Mouse (Mus musculus) T-helper 17 cell (primary cell): ENCODE measurements around the gene Gm17079.

ENCODE experiments used
- in situ Hi-C, 2 experiments: fragments of 300-600 bp; cut with MboI, MseI; formaldehyde crosslinking; loops; 1 replicate in 1 of 2; 2 replicates in 1 of 2; pipeline ENCODE4 v1.15.1; 2025; ENCODE audit warnings: high pct_unique_total_duplicates in 2 of 2

The Gm17079 gene

DNA sequence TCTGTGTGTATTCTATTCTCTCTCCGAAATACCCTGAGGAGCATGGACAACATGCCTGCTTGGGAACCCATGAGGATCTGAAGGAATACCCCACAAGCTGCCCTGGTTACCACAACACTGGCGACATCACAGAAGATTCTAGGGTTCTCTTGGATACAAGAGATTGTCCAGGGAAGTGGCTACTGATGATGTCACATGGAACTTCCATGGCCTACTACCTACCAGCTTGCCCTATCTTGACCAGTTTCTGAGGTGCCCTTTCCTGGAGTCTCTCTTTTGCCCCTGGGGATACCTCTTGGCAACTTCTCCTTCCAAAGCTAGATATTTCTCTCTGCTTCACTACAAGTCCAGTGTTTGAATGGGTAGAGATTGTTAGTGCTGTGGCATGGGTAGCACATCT, at the start of gene Gm17079:
Gene Gm17079 (minus strand): TSS at position 101 of the 400 bp plus-strand sequence.
- in situ Hi-C loops: loop anchor here in 1 of 2 experiments (5.0 to 10.0 kb wide), 2 partner anchors 73 to 101 kb away; partner anchors contain the start of gene Gm17174

DNA sequence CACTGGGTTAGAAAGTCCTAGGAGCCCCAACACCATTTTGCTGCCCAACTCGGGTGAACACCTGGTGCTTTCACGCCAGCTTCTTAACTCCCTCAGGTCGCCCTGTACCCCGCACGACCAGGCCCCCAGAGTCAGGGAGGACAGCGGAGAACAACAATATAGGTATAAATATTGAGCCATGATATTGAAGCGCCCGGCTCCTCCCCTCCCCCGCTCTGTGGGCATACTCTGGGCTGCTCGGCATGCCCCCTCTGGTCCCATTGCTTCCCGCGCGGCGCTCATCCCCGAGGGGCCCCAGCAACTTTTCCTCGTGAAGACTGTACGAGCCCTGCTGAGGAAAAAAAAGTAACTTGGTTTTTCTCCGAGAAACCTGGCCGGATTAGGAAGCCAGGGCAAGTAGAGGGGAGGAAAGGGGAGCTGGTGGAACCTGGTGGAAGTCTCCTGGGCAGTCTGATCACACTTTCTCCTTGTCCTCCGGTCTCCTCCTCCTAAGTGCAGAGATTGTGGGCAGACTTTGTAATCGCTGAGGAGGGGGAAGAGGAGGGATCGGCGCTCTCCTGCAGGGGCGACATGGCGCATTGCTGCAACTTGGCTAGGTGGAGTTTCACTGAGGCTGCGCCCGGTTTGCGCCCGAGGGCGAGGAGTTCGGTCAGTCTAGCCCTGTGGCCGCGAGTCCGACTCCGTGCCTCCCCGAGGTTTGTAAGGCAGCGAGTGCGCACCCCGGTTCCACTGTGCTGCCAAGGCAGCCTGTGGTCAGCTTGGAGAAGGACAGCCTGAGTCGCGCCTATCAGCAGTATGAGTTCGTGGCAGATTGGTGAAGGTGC, 45.3 kb upstream of the Gm17079 start:
- in situ Hi-C loops: no loop called here

DNA sequence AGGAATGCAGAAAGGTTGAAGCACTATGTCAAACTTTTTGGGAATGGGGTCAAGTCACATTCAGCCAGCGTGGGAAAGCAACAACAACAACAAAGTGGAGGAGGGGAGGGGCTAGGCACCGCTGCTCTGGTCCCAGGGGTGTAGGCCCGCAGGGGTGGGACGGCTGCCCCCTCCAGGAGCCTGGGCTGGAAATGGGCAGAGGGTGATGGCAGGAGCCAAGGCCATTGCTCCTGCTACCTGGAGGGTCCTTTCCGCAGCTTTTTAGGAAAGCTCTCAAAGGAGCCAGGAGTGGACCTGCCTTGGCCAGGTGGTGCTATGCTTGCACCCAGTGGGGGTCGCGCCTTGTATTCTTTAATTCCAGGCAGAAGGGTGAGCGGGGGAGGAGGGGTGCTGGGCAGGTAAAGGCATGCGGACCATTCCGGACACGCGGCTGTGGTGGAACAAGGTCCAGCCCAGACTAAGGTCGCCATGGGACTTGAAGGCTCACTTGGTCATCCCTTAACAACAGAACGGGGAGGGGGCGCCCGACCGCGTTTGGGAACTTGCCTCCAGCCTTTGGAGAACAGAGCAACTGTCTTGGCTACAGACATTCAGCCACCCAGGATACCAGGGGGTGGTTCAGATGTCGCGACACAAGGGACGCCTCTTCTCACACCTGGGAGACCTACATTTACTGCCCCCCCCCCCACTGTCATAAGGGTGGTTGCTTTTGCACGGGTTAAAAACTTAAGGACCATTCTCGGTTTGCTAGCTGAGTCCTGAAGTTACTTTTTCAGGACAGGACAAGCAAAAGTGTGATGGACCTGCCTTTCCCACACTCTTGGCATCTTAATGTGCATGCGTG, 44.1 kb upstream of the Gm17079 start:
- in situ Hi-C loops: no loop called here

DNA sequence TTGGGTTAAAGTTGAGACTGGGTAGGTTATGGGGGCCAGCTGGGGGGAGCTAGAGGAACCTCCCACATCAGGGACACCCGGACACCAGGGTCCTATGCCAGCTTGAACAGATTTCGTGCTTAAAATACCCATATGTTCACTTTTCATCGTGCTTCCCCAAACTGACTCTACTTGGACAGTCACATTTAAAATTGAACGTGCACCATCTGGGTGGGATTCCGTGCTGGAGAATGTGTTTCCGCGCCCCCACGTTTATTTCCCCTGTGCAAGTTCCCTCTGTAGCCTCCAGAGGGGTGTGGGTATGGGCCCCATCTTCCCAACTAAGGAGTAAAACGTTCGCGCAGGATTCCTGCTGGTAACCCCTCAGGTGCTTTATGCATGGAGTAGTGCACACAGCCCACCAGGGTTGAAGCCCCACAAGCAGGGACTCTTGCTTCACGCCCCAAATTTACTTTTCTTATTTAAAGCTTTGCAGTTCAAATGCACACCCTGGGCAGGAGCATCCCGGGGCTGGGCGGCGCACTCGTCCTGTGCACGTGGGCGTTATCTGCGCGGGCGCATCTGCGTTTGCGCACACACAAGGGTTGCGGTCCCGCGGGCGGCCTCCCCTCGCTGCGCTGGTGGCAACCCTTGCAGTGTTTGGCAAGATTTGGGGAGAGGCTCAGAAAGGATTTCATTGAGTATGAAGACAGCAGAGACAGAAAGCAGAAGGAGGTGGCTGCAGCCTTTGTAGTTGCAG, 43.3 kb upstream of the Gm17079 start:
- in situ Hi-C loops: no loop called here

DNA sequence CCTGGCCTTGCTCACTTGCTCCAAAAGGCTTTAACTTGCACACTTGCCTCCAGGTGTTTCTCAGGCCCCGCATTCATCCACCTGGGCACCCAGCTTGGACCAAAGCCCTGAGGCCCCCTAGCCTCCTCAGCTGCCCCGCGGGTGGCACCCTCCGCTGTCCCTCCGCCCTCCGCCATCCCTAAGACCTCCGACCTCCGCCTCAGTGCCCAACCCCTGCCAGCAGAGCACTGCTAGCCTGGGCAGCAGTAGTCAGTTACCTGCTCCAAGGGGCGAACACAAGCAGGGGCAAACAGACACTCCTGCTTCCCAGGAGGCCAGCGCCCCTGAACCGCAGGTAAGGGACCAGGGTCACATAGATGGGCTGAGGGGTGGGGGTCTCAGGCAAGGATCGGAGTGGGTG, 42.7 kb upstream of the Gm17079 start:
- in situ Hi-C loops: no loop called here

DNA sequence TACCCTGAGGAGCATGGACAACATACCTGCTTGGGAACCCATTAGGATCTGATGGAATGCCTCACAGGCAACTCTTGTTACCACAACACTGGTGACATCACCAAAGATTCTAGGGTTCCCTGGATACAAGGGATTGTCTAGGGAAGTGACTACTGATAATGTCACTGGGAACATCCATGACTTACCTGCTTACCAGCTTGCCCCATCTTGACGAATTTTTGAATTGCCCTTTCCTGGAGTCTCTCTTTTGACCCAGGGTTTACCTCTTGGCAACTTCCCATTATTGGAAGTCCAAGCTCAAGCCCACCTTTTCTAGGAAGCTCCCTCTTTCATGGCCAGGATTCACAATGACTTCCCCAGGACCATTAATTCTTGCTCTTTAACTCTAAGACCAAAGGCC, 21.8 kb upstream of the Gm17079 start, which contains the start of gene Gm5800:
Gene Gm5800 (minus strand): TSS at position 101 of the 400 bp plus-strand sequence.
- in situ Hi-C loops: no loop called here

DNA sequence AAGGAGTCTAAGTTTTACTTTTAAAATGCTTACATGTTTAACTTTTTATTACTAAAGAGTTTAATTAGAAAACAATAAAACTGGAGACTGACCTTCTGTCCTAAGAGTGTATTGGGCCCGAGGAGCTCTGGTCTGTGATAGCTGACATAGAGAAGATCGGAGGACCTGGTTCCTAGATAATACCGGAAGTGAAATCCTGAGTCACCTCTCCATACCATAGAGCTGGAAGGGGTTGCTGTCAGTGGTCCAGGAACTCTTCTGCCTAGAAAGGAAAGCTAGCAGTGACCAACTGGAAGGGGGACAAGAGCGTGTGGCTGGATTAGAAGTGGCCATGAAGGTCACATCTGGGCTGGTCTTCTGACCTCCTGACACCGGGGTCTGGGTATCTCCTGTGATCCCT, 18.0 kb downstream of the Gm17079 start:
- in situ Hi-C loops: no loop called here
